Mouse (Mus musculus): ENCODE measurements at regions not wholly inside any gene's neighbourhood (a gene's known extent, or its start where the extent isn't known, plus 50 kb on each side); places are given as distances from the start of the nearest gene placed in this dataset.

GRCm38 (mm10) chr9:61189295-61189694, 182.9 kb upstream of the Tle3 start:
- no peak for DNase-seq (ENCODE audit: low spot score)
- Histone ChIP-seq H3K4me2 (replicated peaks) (no peak overlapping the region), H3K9me3 (ENCODE audit: control insufficient read depth, low read length) (peaks cover 6% of the 10 kb centered on the region; the same call in 1 of the 2 replicates), H3K36me3 (replicated peaks; ENCODE audit: control insufficient read depth, insufficient read depth) (no peaks in the 10 kb centered on the region), H3K27me3 (ENCODE audit: control insufficient read depth, insufficient read depth, low read length) (no peaks in the 10 kb centered on the region), H3K9ac (no peak overlapping the region), H3K27ac (no peak overlapping the region), H3K4me3 (replicated peaks; ENCODE audit: low read length) (no peak overlapping the region), H3K4me1 (replicated peaks; ENCODE audit: control insufficient read depth, insufficient read depth, low read length) (no peaks in the 10 kb centered on the region)
- 95% methylated on average over 8 of the region's 8 CpGs for WGBS
- ATAC-seq (ENCODE audit: low FRiP score), result no peak

- H3K9ac ChIP-seq, result no peak overlapping the region
- no peaks in the 10 kb centered on the region; the same call in 1 of the 2 replicates for H3K27me3 ChIP-seq (ENCODE audit: control insufficient read depth, insufficient read depth, low read length)
- no peaks in the 10 kb centered on the region for H3K36me3 ChIP-seq (replicated peaks; ENCODE audit: control insufficient read depth, insufficient read depth)
- no peaks in the 10 kb centered on the region for H3K9me3 ChIP-seq (ENCODE audit: control insufficient read depth, low read length)
- no peak for ATAC-seq (ENCODE audit: low FRiP score)
- H3K4me3 ChIP-seq (replicated peaks; ENCODE audit: low read length), result no peak overlapping the region
- 35% methylated on average over 4 of the region's 4 CpGs for WGBS
- peaks cover 23% of the 10 kb centered on the region for H3K4me1 ChIP-seq (replicated peaks; ENCODE audit: control insufficient read depth, insufficient read depth, low read length)
- DNase-seq (ENCODE audit: low spot score), result no peak
- H3K27ac ChIP-seq, result no peak overlapping the region
- no peak overlapping the region for H3K4me2 ChIP-seq (replicated peaks)
Observed at GRCm38 (mm10) chr9:61199077-61199753, 173.0 kb upstream of the Tle3 start.

GRCm38 (mm10) chr9:61199891-61200290, 172.3 kb upstream of the Tle3 start:
- no peaks in the 10 kb centered on the region for H3K36me3 ChIP-seq (replicated peaks; ENCODE audit: control insufficient read depth, insufficient read depth)
- H3K4me1 ChIP-seq (replicated peaks; ENCODE audit: control insufficient read depth, insufficient read depth, low read length), result peaks cover 23% of the 10 kb centered on the region
- no peak overlapping the region for H3K4me3 ChIP-seq (replicated peaks; ENCODE audit: low read length)
- WGBS, result 44% methylated on average over 8 of the region's 8 CpGs
- no peak overlapping the region for H3K9ac ChIP-seq
- ATAC-seq (ENCODE audit: low FRiP score) (no peak), DNase-seq (ENCODE audit: low spot score) (no peak)
- H3K27me3 ChIP-seq (ENCODE audit: control insufficient read depth, insufficient read depth, low read length), result no peaks in the 10 kb centered on the region; the same call in 1 of the 2 replicates
- no peak overlapping the region for H3K4me2 ChIP-seq (replicated peaks)
- H3K9me3 ChIP-seq (ENCODE audit: control insufficient read depth, low read length), result no peaks in the 10 kb centered on the region
- H3K27ac ChIP-seq, result no peak overlapping the region

- no peak for ATAC-seq (ENCODE audit: low FRiP score)
- Histone ChIP-seq H3K9ac (no peak overlapping the region), H3K27me3 (ENCODE audit: control insufficient read depth, insufficient read depth, low read length) (no peaks in the 10 kb centered on the region; the same call in 1 of the 2 replicates), H3K27ac (no peak overlapping the region), H3K4me2 (replicated peaks) (no peak overlapping the region), H3K4me1 (replicated peaks; ENCODE audit: control insufficient read depth, insufficient read depth, low read length) (peaks cover 23% of the 10 kb centered on the region), H3K4me3 (replicated peaks; ENCODE audit: low read length) (no peak overlapping the region), H3K36me3 (replicated peaks; ENCODE audit: control insufficient read depth, insufficient read depth) (no peaks in the 10 kb centered on the region), H3K9me3 (ENCODE audit: control insufficient read depth, low read length) (no peaks in the 10 kb centered on the region)
- 36% methylated on average over 5 of the region's 5 CpGs for WGBS
- DNase-seq (ENCODE audit: low spot score), result no peak
Observed at GRCm38 (mm10) chr9:61200295-61200955, 171.7 kb upstream of the Tle3 start.

GRCm38 (mm10) chr9:61205049-61205448, 167.1 kb upstream of the Tle3 start:
- H3K9me3 ChIP-seq (ENCODE audit: control insufficient read depth, low read length), result no peaks in the 10 kb centered on the region
- peaks cover 17% of the 10 kb centered on the region for H3K4me1 ChIP-seq (replicated peaks; ENCODE audit: control insufficient read depth, insufficient read depth, low read length)
- peak; percentile 45; the same call in 1 of the 2 replicates for ATAC-seq (ENCODE audit: low FRiP score)
- H3K9ac ChIP-seq, result no peak overlapping the region
- no peak overlapping the region for H3K4me2 ChIP-seq (replicated peaks)
- DNase-seq (ENCODE audit: low spot score), result no peak
- no peak overlapping the region for H3K4me3 ChIP-seq (replicated peaks; ENCODE audit: low read length)
- no peaks in the 10 kb centered on the region for H3K36me3 ChIP-seq (replicated peaks; ENCODE audit: control insufficient read depth, insufficient read depth)
- 71% methylated on average over 8 of the region's 8 CpGs for WGBS
- H3K27ac ChIP-seq, result no peak overlapping the region
- H3K27me3 ChIP-seq (ENCODE audit: control insufficient read depth, insufficient read depth, low read length), result no peaks in the 10 kb centered on the region; the same call in 1 of the 2 replicates

GRCm38 (mm10) chr9:61206725-61207365, 165.3 kb upstream of the Tle3 start:
- Histone ChIP-seq H3K4me3 (replicated peaks; ENCODE audit: low read length) (no peak overlapping the region), H3K36me3 (replicated peaks; ENCODE audit: control insufficient read depth, insufficient read depth) (no peaks in the 10 kb centered on the region), H3K27me3 (ENCODE audit: control insufficient read depth, insufficient read depth, low read length) (no peaks in the 10 kb centered on the region; the same call in 1 of the 2 replicates), H3K9ac (no peak overlapping the region), H3K4me1 (replicated peaks; ENCODE audit: control insufficient read depth, insufficient read depth, low read length) (peaks cover 9% of the 10 kb centered on the region), H3K4me2 (replicated peaks) (no peak overlapping the region), H3K9me3 (ENCODE audit: control insufficient read depth, low read length) (no peaks in the 10 kb centered on the region), H3K27ac (no peak overlapping the region; the same call in 1 of the 2 replicates)
- WGBS, result 37% methylated on average over 13 of the region's 13 CpGs
- ATAC-seq (ENCODE audit: low FRiP score) (peak; percentile 66; the same call in 1 of the 2 replicates), DNase-seq (ENCODE audit: low spot score) (no peak)

- ATAC-seq (ENCODE audit: low FRiP score), result no peak
- no peaks in the 10 kb centered on the region for H3K36me3 ChIP-seq (replicated peaks; ENCODE audit: control insufficient read depth, insufficient read depth)
- DNase-seq (ENCODE audit: low spot score), result no peak
- no peak overlapping the region for H3K27ac ChIP-seq
- H3K4me1 ChIP-seq (replicated peaks; ENCODE audit: control insufficient read depth, insufficient read depth, low read length), result peaks cover 9% of the 10 kb centered on the region
- H3K4me3 ChIP-seq (replicated peaks; ENCODE audit: low read length), result no peak overlapping the region
- 85% methylated on average over 13 of the region's 13 CpGs for WGBS
- no peaks in the 10 kb centered on the region for H3K9me3 ChIP-seq (ENCODE audit: control insufficient read depth, low read length)
- H3K27me3 ChIP-seq (ENCODE audit: control insufficient read depth, insufficient read depth, low read length), result no peaks in the 10 kb centered on the region; the same call in 1 of the 2 replicates
- H3K9ac ChIP-seq, result no peak overlapping the region
- no peak overlapping the region for H3K4me2 ChIP-seq (replicated peaks)
Observed at GRCm38 (mm10) chr9:61207423-61208150, 164.6 kb upstream of the Tle3 start.

- H3K9ac ChIP-seq, result no peak overlapping the region
- H3K27me3 ChIP-seq (ENCODE audit: control insufficient read depth, insufficient read depth, low read length), result no peaks in the 10 kb centered on the region
- 61% methylated on average over 4 of the region's 4 CpGs for WGBS
- no peak for ATAC-seq (ENCODE audit: low FRiP score)
- no peak overlapping the region for H3K4me2 ChIP-seq (replicated peaks)
- no peaks in the 10 kb centered on the region for H3K9me3 ChIP-seq (ENCODE audit: control insufficient read depth, low read length)
- DNase-seq (ENCODE audit: low spot score), result no peak
- H3K4me1 ChIP-seq (replicated peaks; ENCODE audit: control insufficient read depth, insufficient read depth, low read length), result peaks cover 13% of the 10 kb centered on the region
- H3K4me3 ChIP-seq (replicated peaks; ENCODE audit: low read length), result no peak overlapping the region
- no peaks in the 10 kb centered on the region for H3K36me3 ChIP-seq (replicated peaks; ENCODE audit: control insufficient read depth, insufficient read depth)
- H3K27ac ChIP-seq, result no peak overlapping the region
Observed at GRCm38 (mm10) chr9:61211627-61212026, 160.5 kb upstream of the Tle3 start.

- no peak for ATAC-seq (ENCODE audit: low FRiP score)
- Histone ChIP-seq H3K36me3 (replicated peaks; ENCODE audit: control insufficient read depth, insufficient read depth) (no peaks in the 10 kb centered on the region), H3K9ac (no peak overlapping the region), H3K4me2 (replicated peaks) (no peak overlapping the region), H3K9me3 (ENCODE audit: control insufficient read depth, low read length) (no peaks in the 10 kb centered on the region), H3K27ac (no peak overlapping the region), H3K4me3 (replicated peaks; ENCODE audit: low read length) (no peak overlapping the region), H3K4me1 (replicated peaks; ENCODE audit: control insufficient read depth, insufficient read depth, low read length) (peaks cover 19% of the 10 kb centered on the region), H3K27me3 (ENCODE audit: control insufficient read depth, insufficient read depth, low read length) (no peaks in the 10 kb centered on the region)
- no peak for DNase-seq (ENCODE audit: low spot score)
- 64% methylated on average over 6 of the region's 6 CpGs for WGBS
Observed at GRCm38 (mm10) chr9:61214943-61215342, 157.2 kb upstream of the Tle3 start.
